Mouse (Mus musculus): Measurements from ENCODE around the gene Hbs1l.

Hbs1l gene

GRCm38 (mm10) chr10:21313732-21314131, 18.0 kb downstream of the Hbs1l start:
- peak; percentile 28 to 49 for DNase-seq

- no peak for DNase-seq
Measured at GRCm38 (mm10) chr10:21316123-21316522, 20.3 kb downstream of the Hbs1l start.

GRCm38 (mm10) chr10:21318250-21318649, 22.5 kb downstream of the Hbs1l start:
- DNase-seq, result no peak

DNA sequence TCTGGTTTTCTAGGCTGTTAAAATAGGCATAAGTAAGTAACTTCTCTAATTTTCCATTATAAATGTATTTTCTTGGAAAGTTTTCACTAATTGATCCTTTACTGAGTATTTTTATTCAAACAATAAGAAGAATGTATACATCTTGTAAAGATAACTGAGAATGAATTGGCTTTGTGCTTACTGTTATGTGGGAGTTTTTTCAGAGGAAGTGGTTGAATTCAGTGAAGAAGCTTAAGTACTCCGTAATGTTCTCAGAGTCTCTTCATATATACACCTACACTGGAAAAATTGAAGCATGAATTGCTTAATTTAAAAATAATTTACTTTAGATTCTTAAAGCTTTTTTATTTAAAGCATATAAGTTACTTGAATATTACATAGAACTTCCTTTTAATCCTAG, 23.2 kb downstream of the Hbs1l start:
- DNase-seq, result no peak

DNA sequence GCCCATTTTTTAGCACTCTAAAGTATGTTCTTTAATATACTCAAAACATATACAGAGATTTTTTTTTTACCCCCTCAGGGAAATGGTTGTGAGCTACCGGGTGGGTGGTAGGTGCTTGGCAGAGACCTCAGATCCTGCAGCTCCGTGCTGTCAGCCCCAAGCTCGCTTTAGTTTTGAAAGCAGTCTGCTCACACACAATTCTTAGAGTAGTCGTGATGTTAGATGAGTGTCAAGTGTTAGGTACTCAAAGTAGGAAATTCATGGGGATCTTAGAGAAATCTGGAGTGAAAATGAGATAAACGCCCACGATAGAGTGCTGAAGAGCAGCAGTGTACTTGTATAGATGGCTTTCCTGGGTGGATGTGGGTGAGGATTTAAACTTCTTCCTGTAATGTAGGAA, 24.8 kb downstream of the Hbs1l start:
- DNase-seq, result no peak

GRCm38 (mm10) chr10:21326352-21326751, 30.6 kb downstream of the Hbs1l start:
- no peak for DNase-seq

- no peak for DNase-seq
Measured at GRCm38 (mm10) chr10:21327605-21328135, 31.9 kb downstream of the Hbs1l start.

DNA sequence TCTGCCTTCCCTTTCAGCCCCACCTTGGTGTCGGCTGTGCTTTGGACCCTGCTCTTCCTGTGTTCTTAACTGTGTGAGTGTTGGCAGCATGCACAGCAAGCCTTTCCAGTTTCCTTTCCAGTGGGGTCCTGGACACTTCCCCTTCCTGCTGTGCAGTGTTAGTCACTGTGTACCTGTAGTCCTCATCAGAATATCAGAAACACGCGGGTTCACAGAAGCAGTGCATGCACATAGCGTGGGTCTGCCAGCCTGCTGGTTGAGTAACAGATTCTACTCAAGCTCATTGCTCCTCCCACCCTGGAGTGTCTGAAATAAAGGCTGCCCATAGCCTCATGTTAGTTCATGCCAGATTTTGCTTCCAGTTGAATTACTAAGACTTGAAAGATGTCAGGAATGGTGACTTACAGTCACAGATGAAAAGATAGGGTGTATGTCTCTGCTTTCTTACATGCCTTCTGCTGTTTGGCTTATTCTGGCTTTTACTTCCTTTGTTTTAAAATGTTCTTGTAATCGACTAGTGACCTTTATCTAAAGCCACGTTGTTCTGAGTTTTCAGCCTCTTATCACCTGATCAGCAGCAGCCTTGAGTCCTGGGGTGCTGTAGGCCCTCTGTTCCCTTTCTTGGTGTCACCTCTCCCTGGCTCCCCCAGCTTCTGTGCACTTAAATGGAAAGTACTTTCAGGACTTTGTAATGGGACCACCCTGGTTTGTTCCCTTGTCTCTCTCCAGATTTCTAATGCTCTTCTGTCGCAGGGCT, 38.7 kb downstream of the Hbs1l start:
- no peak for DNase-seq

DNA sequence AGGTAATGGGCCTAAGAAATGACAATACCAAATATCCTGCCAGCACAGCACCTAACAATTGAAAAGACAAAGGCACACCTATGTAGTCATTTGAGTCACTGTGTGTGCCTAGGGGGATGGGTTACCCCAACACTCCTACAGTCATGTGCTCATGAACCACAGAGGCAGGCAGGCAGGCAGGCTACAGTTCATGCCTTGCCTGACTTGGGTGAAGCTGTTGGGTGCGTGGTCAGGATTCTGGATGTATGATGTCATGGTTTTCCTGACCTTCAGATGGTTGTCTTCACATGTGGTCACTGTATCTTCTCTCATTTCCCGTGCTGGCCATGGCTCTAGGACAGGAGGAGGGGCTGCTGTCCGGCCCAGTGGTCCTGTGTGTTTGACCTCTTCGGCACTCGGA, 39.8 kb downstream of the Hbs1l start:
- DNase-seq, result no peak

DNA sequence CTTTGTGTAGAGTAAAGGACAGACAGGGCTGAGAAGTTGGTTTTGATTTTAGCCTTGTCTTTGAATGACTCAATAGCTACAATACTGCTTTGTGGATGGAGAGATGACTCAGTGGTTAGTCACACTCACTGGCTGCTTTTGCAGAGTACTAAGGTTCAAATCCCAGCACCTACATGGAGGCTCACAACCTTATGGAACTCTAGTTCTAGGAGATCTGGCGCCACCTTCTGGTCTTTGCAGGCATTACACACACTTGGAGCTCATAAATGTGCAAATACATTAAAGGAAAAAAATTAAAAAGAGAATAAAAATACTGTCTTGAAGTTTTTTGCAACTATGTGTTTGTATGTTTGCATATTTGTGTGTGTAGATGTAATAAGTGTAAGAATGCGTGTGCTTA, 41.4 kb downstream of the Hbs1l start:
- DNase-seq, result peak in 1 of 2 experiments; percentile 41

DNA sequence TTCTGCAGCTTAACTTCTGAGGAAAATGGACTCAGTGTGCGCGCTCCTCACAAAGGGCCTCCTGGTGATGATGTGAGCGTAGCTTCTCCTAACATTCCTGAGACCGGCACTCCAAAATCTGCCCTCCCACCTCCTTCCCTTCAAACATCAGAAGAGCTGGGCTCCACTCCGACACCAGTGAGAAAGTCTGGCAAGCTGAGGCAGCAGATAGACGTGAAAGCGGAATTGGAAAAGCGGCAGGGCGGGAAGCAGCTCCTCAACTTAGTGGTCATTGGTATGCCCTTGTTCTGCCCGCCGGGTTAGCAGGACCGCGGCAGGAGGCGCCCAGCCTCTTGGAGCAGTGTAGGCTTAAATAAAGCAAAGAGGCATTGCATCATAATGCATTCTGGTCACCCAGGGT, 45.9 kb downstream of the Hbs1l start:
- DNase-seq, result no peak

- no peak for DNase-seq
Measured at GRCm38 (mm10) chr10:21342331-21343005, 46.7 kb downstream of the Hbs1l start.

- no peak for DNase-seq
Measured at GRCm38 (mm10) chr10:21347332-21347731, 51.6 kb downstream of the Hbs1l start.

DNA sequence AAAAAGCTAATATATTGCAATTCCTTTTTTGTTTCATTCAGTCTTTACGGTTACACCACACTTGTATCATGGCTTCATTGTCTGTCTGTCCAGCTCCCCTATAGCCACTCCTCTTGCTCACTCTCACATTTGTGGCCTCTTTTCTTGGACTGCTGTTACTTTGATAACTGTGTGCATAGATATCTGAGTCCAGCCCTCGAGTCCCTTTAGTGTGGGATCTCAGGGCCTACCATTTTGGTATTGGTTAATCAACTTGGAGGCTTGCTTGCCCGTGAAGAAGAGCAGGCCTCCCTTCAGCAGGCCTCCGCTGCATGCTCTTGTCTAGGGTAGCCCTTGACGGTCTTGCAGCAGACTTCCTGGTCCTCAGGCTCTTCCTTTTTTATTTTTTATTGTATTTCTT, 53.7 kb downstream of the Hbs1l start:
- DNase-seq, result no peak

DNA sequence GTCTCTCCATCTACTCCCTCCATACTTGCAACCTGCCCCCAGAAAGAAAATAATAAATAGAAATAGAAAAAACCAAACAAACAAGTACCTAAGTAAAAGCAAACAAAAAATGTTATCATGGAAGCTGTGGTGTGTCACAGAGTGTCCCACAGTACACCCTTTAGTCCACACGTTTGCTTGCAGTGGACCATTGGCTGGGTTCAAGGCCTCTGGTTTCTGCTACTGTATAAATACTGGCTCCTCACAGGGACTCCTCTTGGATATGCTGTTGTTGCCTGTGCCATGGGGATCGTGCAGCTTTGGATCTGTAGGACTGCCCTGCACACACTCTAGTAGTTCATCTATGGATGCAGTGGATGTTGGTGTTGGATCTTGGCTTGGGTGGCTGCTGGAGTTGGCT, 54.2 kb downstream of the Hbs1l start:
- DNase-seq, result no peak

GRCm38 (mm10) chr10:21350531-21351515, 55.0 kb downstream of the Hbs1l start:
- no peak for DNase-seq

DNA sequence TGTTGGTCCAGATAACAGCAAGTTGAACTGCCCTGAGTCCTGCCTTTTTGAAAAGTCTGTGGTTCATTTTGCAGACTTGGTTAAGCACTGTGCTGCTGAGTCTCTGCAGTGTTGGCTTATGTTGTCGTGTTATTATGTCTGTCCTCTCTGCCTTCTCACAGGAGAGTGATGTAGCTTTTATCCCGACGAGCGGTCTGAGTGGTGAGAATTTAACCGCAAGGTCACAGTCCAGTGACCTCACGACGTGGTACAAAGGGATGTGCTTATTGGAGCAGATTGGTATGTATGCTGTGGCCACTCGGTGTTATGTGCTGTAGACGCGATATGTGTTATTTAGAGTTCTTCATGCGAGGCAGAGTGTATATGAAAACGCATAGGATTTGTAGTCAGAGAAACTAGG, 56.0 kb downstream of the Hbs1l start:
- no peak for DNase-seq

GRCm38 (mm10) chr10:21353890-21354289, 58.1 kb downstream of the Hbs1l start:
- DNase-seq, result no peak

DNA sequence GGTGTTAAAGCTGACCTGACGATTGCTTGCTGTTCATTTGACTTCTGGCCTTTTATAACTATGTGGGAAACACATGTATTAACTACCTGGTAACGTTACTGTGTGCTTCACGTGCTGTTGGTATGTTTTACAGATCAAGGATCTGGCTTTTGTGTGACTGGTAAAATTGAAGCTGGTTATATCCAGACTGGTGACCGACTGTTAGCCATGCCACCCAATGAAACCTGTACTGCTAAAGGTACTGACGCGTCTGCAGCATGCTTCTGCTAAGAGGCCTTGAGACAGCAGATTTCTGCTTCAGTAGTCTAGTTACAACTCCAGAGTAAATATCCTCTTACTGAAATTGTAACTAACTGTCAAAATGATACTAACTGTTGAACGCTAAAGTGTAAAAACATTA, 58.7 kb downstream of the Hbs1l start:
- DNase-seq, result no peak

GRCm38 (mm10) chr10:21357986-21358385, 62.2 kb downstream of the Hbs1l start:
- no peak for DNase-seq

DNA sequence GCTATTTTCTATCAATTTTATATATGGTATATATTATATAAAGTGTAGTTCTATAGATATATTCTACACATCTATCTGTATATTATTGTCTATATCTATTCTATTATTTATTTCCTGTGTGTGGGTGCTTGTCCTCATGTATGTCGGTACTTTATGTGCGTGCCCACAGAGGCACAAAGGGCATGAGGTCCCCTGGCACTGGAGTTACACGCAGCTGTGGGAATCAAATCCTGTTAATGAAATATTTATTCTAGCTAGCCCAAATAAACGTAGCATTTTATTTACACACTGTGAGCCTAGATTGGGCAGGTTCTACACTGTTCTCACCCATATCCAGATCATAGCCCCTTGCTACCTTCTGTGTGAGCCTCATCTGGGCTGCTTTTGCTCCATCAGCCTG, 63.3 kb downstream of the Hbs1l start:
- no peak for DNase-seq

GRCm38 (mm10) chr10:21361871-21362270, 66.1 kb downstream of the Hbs1l start:
- DNase-seq, result no peak

GRCm38 (mm10) chr10:21363297-21363696, 67.5 kb downstream of the Hbs1l start:
- no peak for DNase-seq
